Mouse (Mus musculus) cerebellum, adult (tissue): Measurements from ENCODE around the gene Gm29797.
A peak's percentile ranks its signal among the peaks of the same experiment; 100 is the strongest.

Source experiments
- ATAC-seq: cut with Nextera tagmentation; 2 replicates; pipeline ENCODE4 v1.9.2; 2017; ENCODE audit warnings: mild to moderate bottlenecking, moderate library complexity, mixed read lengths; ENCODE audit not compliant: insufficient number of reproducible peaks, low FRiP score, low TSS enrichment

The Gm29797 gene

DNA sequence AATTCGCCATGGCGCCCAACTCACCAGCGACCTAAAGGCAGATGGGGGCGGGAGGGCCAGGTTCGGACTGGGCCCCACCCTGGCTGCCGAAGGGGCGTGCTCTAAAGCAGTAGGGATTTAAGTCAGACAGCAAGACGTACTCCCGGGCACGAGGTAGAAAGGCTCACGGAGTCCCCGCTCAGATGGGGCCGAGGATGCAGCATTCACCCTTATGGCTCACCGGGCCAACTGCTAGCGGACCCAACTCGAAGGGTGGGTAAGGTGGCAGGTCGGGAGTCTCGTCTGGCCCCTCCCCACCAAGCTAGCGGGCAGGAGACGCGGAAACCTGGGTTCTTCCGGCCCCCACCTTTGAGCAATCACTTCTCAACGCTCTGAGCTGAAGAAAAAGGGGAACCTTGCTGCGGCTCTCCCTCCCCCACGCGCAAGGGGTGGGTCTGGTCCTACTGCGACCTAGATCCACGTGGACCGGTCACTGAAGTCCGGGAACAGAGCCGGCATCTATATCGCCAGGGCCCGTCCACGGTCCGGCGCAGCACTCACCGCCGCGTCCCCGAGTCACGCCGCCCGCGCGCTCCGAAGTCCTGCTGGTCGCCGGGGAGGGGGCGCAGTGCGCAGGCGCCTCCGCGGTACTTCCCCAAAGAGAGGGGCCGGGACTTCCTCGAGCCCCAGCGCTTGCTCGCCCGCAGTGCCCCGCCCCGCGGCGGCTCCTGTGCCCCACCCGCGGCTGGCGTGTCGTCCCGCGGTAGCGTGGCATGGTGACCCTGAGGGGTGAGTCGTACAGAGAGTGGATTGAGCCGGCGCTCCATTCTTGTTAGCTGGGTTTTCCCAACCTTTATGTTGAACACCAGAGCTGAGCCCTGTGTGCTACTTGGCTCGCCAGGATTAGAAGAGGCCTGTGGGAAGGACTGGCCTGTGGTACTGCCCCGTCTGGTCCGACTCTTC is 36.8 kb downstream of the Gm29797 start, which contains the start of gene Rgs19:
Gene Rgs19, minus strand, starts transcription at position 639 of the 942 bp plus-strand sequence.
- peak; percentile 64; the same call in 1 of the 2 replicates for ATAC-seq

DNA sequence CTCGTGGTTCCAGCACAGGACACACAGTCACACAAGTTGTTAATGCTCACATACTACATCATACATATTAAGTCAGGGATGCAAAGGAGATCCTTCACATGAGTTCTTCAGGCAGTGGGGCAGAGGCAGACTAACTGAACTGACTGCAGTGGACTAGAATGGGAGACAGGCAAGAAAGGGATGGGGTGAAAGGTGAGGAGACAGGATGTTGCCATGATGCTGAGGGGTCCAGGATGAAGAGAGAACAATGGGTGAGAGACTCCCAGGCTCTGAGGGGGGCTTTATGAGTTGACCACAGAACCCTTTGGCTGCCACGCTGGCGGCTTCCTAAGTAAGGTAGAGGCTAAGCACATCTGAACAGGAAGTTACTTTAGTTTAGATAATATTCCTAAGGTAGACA is 37.7 kb downstream of the Gm29797 start:
- ATAC-seq = no peak

- no peak for ATAC-seq
These were observed 38.9 kb downstream of the Gm29797 start for GRCm38 (mm10) chr2:181695776-181696175.

GRCm38 (mm10) chr2:181696801-181697420 is 40.1 kb downstream of the Gm29797 start:
- no peak for ATAC-seq

DNA sequence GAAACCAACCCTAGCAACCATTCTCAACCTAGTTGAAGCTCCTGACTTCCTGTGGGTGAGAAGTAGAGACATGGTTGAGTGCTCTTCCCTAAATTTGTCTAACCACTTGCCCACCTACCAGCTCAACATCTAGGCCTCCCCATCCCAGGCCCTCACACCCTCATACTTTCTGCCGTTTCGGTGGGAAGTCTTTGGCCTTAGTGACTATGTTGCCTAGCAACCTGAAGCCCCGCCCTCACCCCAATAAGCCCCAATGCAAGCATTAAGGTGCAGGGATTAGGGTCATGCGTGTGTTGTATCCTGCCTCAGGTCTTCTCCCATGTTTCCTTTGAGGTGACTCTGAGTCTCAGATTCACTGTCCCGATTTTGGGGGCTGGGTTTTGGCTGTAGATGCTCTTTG is 41.4 kb downstream of the Gm29797 start, which contains the start of gene Lkaaear1:
Gene Lkaaear1, minus strand, starts transcription at position 202 of the 400 bp plus-strand sequence.
- no peak for ATAC-seq

- ATAC-seq = no peak
These were observed 49.8 kb downstream of the Gm29797 start for GRCm38 (mm10) chr2:181706668-181707067.
